8 mouse cellular contexts compared by ENCODE assay signal in genomic region chr10:117628363-117629168, GRCm38 (mm10). TPM values are rescaled to one million over a fixed set of nuclear protein-coding genes. Genes with fewer than 3 reads are reported as not detected.
DNase-seq lines count a peak whose midpoint lies in the region; ATAC-seq and TF ChIP-seq lines count a peak whose summit lies in the region.

No protein-coding gene starts in this region.

- H3K4me3 ChIP-seq in layer of hippocampus, adult 2 months = peak overlapping the region; percentile 64
- H3K4me3 ChIP-seq in embryonic facial prominence, embryonic 12.5 days = peak overlapping the region; percentile 60
- peak overlapping the region; percentile 51 for H3K4me3 ChIP-seq in hindbrain, postnatal 0 days (ENCODE audit: low read length)
- H3K4me3 ChIP-seq in myocyte = no peak overlapping the region
- no peak overlapping the region for H3K4me3 ChIP-seq in cerebellum, adult 2 months (replicated peaks; ENCODE audit: insufficient read depth, low read depth, low read length)

- no peaks in the 10 kb centered on the region for H3K9me3 ChIP-seq in embryonic facial prominence, embryonic 12.5 days
- no peaks in the 10 kb centered on the region for H3K9me3 ChIP-seq in hindbrain, postnatal 0 days (ENCODE audit: low read length)

- H3K27ac ChIP-seq in layer of hippocampus, adult 2 months = no peak overlapping the region
- no peak overlapping the region for H3K27ac ChIP-seq in embryonic facial prominence, embryonic 12.5 days
- no peak overlapping the region for H3K27ac ChIP-seq in hindbrain, postnatal 0 days
- no peak overlapping the region for H3K27ac ChIP-seq in cerebellum, adult 2 months (ENCODE audit: insufficient read depth, low read length)

- WGBS in embryonic facial prominence, embryonic 12.5 days = 2% methylated on average over 25 of the region's 25 CpGs
- WGBS in hindbrain, postnatal 0 days = 2% methylated on average over 25 of the region's 25 CpGs
- WGBS in cerebellum, adult 2 months = 3% methylated on average over 25 of the region's 25 CpGs

- H3K9ac ChIP-seq in embryonic facial prominence, embryonic 12.5 days = 0 out of 2 replicates have a peak overlapping the region, but pooled peaks have one; percentile 44
- H3K9ac ChIP-seq in hindbrain, postnatal 0 days (replicated peaks; ENCODE audit: low read length) = no peak overlapping the region; the same call in 1 of the 2 replicates

- H3K36me3 ChIP-seq in embryonic facial prominence, embryonic 12.5 days = no peaks in the 10 kb centered on the region
- H3K36me3 ChIP-seq in hindbrain, postnatal 0 days (ENCODE audit: insufficient read depth, low read length) = no peaks in the 10 kb centered on the region
- H3K36me3 ChIP-seq in myocyte (ENCODE audit: control insufficient read depth, insufficient read depth) = no peaks in the 10 kb centered on the region

- H3K79me2 ChIP-seq in myocyte (ENCODE audit: control insufficient read depth, insufficient read depth) = no peaks in the 10 kb centered on the region

- no peak for TF ChIP-seq POLR2A in myocyte (IDR thresholded peaks at IDR 0.05; ENCODE audit: insufficient read length, low read depth)
- TF ChIP-seq POLR2A in cerebellum, adult 2 months (IDR thresholded peaks at IDR 0.05; ENCODE audit: borderline replicate concordance, insufficient read depth, low read length) = no peak

- no peak overlapping the region for H3ac ChIP-seq in myocyte (ENCODE audit: control insufficient read depth, insufficient read length)

- TF ChIP-seq CTCF in layer of hippocampus, adult 2 months (conservative IDR thresholded peaks at IDR 0.05) = no peak
- TF ChIP-seq CTCF in hindbrain, postnatal 0 days (IDR thresholded peaks at IDR 0.05; ENCODE audit: low read depth) = no peak
- no peak for TF ChIP-seq CTCF in cerebellum, adult 2 months (IDR thresholded peaks at IDR 0.05; ENCODE audit: borderline replicate concordance, insufficient read depth, low read depth, low read length)

- H3K4me2 ChIP-seq in embryonic facial prominence, embryonic 12.5 days (replicated peaks) = peak overlapping the region; percentile 92
- H3K4me2 ChIP-seq in hindbrain, postnatal 0 days (ENCODE audit: low read depth, low read length) = peak overlapping the region; percentile 84
- peak overlapping the region; percentile 69 for H3K4me2 ChIP-seq in myocyte (ENCODE audit: low read depth)

- peaks cover 37% of the 10 kb centered on the region for H3K27me3 ChIP-seq in embryonic facial prominence, embryonic 12.5 days
- H3K27me3 ChIP-seq in hindbrain, postnatal 0 days (ENCODE audit: insufficient read depth, low read length) = peaks cover 35% of the 10 kb centered on the region
- peaks cover 26% of the 10 kb centered on the region for H3K27me3 ChIP-seq in myocyte (ENCODE audit: control insufficient read depth, insufficient read depth, insufficient read length)
- H3K27me3 ChIP-seq in cerebellum, adult 2 months (ENCODE audit: control insufficient read depth, insufficient read depth, low read length) = peaks cover 4% of the 10 kb centered on the region; the same call in 1 of the 2 replicates

- peak; percentile 49; the same call in 1 of the 2 replicates for ATAC-seq in embryonic facial prominence, embryonic 12.5 days (ENCODE audit: insufficient number of reproducible peaks, insufficient read depth, low FRiP score, low TSS enrichment)
- no peak for ATAC-seq in hindbrain, postnatal 0 days

- no peak for DNase-seq in layer of hippocampus, adult 2 months (ENCODE audit: low spot score in 2 of 2)
- no peak for DNase-seq in layer of hippocampus, postnatal 10 days (ENCODE audit: low spot score in 2 of 2)
- no peak for DNase-seq in hindbrain, postnatal 0 days (ENCODE audit: low spot score)
- no peak for DNase-seq in cerebellum, adult 8-10 months
- no peak for DNase-seq in testis, postnatal 10 days (ENCODE audit: low spot score)
- no peak for DNase-seq in cerebellum, adult 2 months

- peaks cover 5% of the 10 kb centered on the region; the same call in 1 of the 2 replicates for H3K4me1 ChIP-seq in embryonic facial prominence, embryonic 12.5 days
- H3K4me1 ChIP-seq in hindbrain, postnatal 0 days (ENCODE audit: insufficient read depth, low read length) = peaks cover 7% of the 10 kb centered on the region
- H3K4me1 ChIP-seq in cerebellum, adult 2 months (ENCODE audit: control insufficient read depth, insufficient read depth, low read length) = peaks cover 4% of the 10 kb centered on the region; the same call in 1 of the 2 replicates

TF ChIP-seq in myocyte, 11 proteins besides CTCF, POLR2A, EP300 and RAD21:
- TF ChIP-seq SRF (IDR thresholded peaks at IDR 0.05; ENCODE audit: control insufficient read depth, insufficient read length, low read depth) (no peak), E2F4 (IDR thresholded peaks at IDR 0.05; ENCODE audit: insufficient read depth) (no peak)

RNA-seq across cellular contexts. Expression of gene Cpm, which starts 0.7 kb away (rescaled TPM):
- total RNA-seq in layer of hippocampus, adult 2 months (2021) = 1 to 10 TPM; 8.5 to 9.7 TPM
- total RNA-seq in layer of hippocampus, postnatal 10 days (2021) = 1 to 10 TPM; 5.8 to 6.4 TPM
- 19.3 and 20.4 TPM in 2 replicates for polyA plus RNA-seq in embryonic facial prominence, embryonic 12.5 days (2016; fragmentation: Nextera tagmentation; extraction: Ambion mirVana)
- 0.75 and 2.4 TPM in 2 replicates for total RNA-seq in hindbrain, postnatal 0 days (2014; rRNA removed)
- 2.3 and 3.1 TPM in 2 replicates for polyA plus RNA-seq in hindbrain, postnatal 0 days (2015; fragmentation: Nextera tagmentation; extraction: Ambion mirVana)
- 0.07 TPM for polyA plus RNA-seq in myocyte (2012; fragmentation: generic; extraction: Trizol)
- polyA plus RNA-seq in cerebellum, adult 2 months (2012; rRNA removed) = 9.5 and 13.6 TPM in 2 replicates

Comparison
In these comparisons a context has a peak if more than half of its experiments do, and no peak if none do; other contexts are left out.
1. H3K4me3 ChIP-seq: peak in layer of hippocampus, adult 2 months (single experiment), embryonic facial prominence, embryonic 12.5 days (single experiment) and hindbrain, postnatal 0 days (single experiment); none in myocyte (single experiment) and cerebellum, adult 2 months (single experiment).
2. Peak in every context shown above with its lines, with median percentiles within 50 percentile points of each other: H3K4me2 ChIP-seq.